Mouse (Mus musculus) hindbrain, embryonic 13.5 days (tissue): ENCODE results near the gene Ranbp9. TPM values are rescaled to one million over a fixed set of nuclear protein-coding genes. Genes with fewer than 3 reads are reported as not detected.

Source experiments
- ATAC-seq: fragments of 200-750 bp; cut with Nextera tagmentation; 2 replicates; pipeline ENCODE4 v1.8.0; 2017; ENCODE audit warnings: moderate TSS enrichment; ENCODE audit not compliant: low FRiP score
- H3K27ac ChIP-seq: fragments of 300-500 bp; sonication (generic); 2 replicates; pipeline ENCODE4 v1.5.1; 2015; ENCODE audit warnings: inconsistent platforms, mild to moderate bottlenecking, moderate library complexity
- H3K27me3 ChIP-seq: fragments of 300-500 bp; sonication (generic); 2 replicates; pipeline ENCODE4 v1.6.1; 2015; ENCODE audit warnings: mild to moderate bottlenecking, inconsistent platforms
- H3K36me3 ChIP-seq: fragments of 300-500 bp; sonication (generic); 2 replicates; pipeline ENCODE4 v1.6.1; 2015; ENCODE audit warnings: mild to moderate bottlenecking, inconsistent platforms
- H3K4me1 ChIP-seq: fragments of 300-500 bp; sonication (generic); replicated peaks from 2 replicates; pipeline ENCODE4 v1.6.1; 2015; ENCODE audit warnings: inconsistent platforms
- H3K4me2 ChIP-seq: fragments of 300-500 bp; sonication (generic); 2 replicates; pipeline ENCODE4 v1.6.1; 2015; ENCODE audit warnings: inconsistent platforms, mild to moderate bottlenecking, moderate library complexity
- H3K4me3 ChIP-seq: fragments of 300-500 bp; sonication (generic); 2 replicates; pipeline ENCODE4 v1.5.1; 2015; ENCODE audit warnings: mild to moderate bottlenecking, inconsistent platforms
- H3K9ac ChIP-seq: fragments of 300-500 bp; sonication (generic); 2 replicates; pipeline ENCODE4 v1.6.1; 2015; ENCODE audit warnings: mild to moderate bottlenecking, inconsistent platforms
- H3K9me3 ChIP-seq: fragments of 300-500 bp; sonication (generic); 2 replicates; pipeline ENCODE4 v1.6.1; 2016; ENCODE audit warnings: inconsistent platforms
- WGBS: fragments of 180-500 bp; shearing (Covaris S2); methylation state at CpG from one replicate; pipeline ENCODE4 v1.1.7; 2015; 5-methylcytosine and 5-hydroxymethylcytosine counted together
- polyA plus RNA-seq: library from polyadenylated mRNA; unstranded; fragments of >200 nt; fragmentation: Nextera tagmentation; extraction: Ambion mirVana; gene quantifications from 2 replicates; pipeline ENCODE4 v1.2.1, GENCODE M21; 2015

Ranbp9 gene
- polyA plus RNA-seq, 1 experiment from 2014 or later = 12.9 TPM

DNA sequence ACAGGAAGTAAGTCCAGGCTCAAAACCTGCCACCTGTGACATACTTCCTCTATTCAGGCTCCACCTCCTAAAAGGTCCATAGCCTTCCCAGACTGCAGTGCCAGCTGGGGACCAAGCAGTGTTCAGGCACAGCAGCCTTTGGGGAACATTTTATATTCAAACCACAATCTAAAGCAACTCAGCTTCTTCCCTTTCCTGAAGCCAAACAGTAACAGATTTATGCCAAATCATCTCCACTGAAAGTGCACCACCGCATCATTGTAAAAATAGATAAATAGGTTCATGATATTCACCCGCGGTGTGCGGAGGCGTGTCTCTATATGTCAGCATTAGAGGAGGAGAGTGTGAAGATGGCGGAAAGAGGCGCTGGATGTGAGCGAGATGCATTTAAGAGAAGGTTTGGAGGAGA lies 33.9 kb upstream of the Ranbp9 start:
- Histone ChIP-seq H3K4me3 (no peak overlapping the region), H3K27me3 (no peaks in the 10 kb centered on the region), H3K9ac (no peak overlapping the region), H3K9me3 (no peaks in the 10 kb centered on the region), H3K36me3 (no peaks in the 10 kb centered on the region), H3K27ac (no peak overlapping the region), H3K4me2 (no peak overlapping the region), H3K4me1 (peaks cover 14% of the 10 kb centered on the region)
- no peak for ATAC-seq
- 80% methylated on average over 8 of the region's 8 CpGs for WGBS

GRCm38 (mm10) chr13:43512736-43513135 lies 31.7 kb upstream of the Ranbp9 start:
- H3K36me3 ChIP-seq = no peaks in the 10 kb centered on the region
- H3K4me2 ChIP-seq = no peak overlapping the region
- H3K4me1 ChIP-seq = peaks cover 14% of the 10 kb centered on the region
- no peaks in the 10 kb centered on the region for H3K9me3 ChIP-seq
- no peak overlapping the region for H3K9ac ChIP-seq
- H3K4me3 ChIP-seq = no peak overlapping the region
- H3K27me3 ChIP-seq = no peaks in the 10 kb centered on the region
- WGBS = 88% methylated on average over 3 of the region's 3 CpGs
- H3K27ac ChIP-seq = no peak overlapping the region
- no peak for ATAC-seq

DNA sequence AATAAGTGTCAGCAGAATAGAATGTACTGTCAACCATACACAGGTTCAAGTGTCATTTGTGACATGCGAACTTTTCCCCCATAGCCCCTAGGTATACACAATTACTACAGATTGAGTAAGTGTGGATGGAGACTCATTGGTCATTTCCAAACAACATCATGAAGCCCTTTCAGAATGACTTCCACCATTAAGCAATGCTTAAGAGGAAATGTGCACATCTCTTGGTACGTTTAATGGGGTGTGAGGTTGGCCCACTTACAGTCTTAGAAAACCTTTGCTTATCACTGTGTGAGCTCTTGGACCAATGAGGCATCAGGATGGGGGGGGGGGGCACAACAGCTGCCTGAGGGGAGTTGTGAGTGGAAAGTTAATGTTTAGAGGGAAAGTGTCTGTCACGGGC lies 24.7 kb upstream of the Ranbp9 start:
- H3K9ac ChIP-seq = no peak overlapping the region
- H3K27me3 ChIP-seq = no peaks in the 10 kb centered on the region
- H3K4me1 ChIP-seq = peaks cover 19% of the 10 kb centered on the region
- no peaks in the 10 kb centered on the region for H3K36me3 ChIP-seq
- WGBS = 93% methylated on average over 3 of the region's 3 CpGs
- no peak overlapping the region for H3K4me3 ChIP-seq
- H3K27ac ChIP-seq = no peak overlapping the region
- no peak overlapping the region for H3K4me2 ChIP-seq
- ATAC-seq = no peak
- H3K9me3 ChIP-seq = no peaks in the 10 kb centered on the region

DNA sequence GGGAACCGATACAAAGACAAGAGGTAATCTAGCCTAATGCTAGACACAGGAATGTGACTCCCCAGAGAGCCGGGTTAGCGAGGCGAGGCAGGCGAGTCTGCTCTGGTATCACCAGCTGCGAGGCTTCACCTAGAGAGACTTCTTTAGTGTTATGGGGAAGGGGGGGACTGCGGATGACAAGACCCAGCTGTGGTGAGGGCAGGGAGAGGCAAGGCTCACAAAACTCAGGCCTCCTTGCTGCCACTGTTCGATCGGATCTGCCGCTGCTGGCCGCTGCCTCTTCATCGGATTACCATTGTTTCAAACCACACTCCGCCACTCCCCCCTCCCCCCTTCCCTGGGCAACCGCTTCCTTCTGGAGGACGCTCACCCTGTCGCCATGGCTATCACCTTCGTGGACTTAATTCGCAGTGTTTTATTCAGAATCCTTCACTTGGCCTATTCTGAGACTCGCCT lies 22.3 kb upstream of the Ranbp9 start:
- peak overlapping the region; percentile 24 for H3K4me3 ChIP-seq
- peak; percentile 81 for ATAC-seq
- peak overlapping the region; percentile 55 for H3K4me2 ChIP-seq
- H3K27me3 ChIP-seq = no peaks in the 10 kb centered on the region
- H3K36me3 ChIP-seq = no peaks in the 10 kb centered on the region
- H3K27ac ChIP-seq = peak overlapping the region; percentile 87
- H3K4me1 ChIP-seq = peaks cover 16% of the 10 kb centered on the region
- no peaks in the 10 kb centered on the region for H3K9me3 ChIP-seq
- WGBS = 1% methylated on average over 19 of the region's 19 CpGs
- H3K9ac ChIP-seq = peak overlapping the region; percentile 62

DNA sequence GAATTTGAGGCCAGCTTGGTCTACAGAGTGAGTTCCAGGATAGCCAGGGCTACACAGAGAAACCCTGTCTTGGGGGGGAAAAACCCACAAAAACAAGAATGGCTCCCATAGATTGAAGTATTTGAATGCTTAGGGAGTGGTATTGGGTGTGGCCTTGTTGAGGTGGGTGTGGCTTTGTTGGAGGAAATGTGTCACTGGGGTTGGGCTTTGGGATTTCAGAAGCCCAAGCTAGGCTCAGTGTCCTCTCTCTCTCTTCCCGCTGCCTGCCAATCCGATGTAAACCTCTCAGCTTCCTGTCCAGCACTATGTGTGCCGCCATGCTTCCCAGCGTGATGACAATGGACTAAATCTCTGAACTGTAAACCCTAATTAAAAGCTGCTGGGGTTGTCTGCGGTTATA lies 20.5 kb upstream of the Ranbp9 start:
- Histone ChIP-seq H3K27ac (no peak overlapping the region), H3K4me2 (no peak overlapping the region), H3K4me1 (peaks cover 16% of the 10 kb centered on the region), H3K4me3 (no peak overlapping the region), H3K9me3 (no peaks in the 10 kb centered on the region), H3K36me3 (no peaks in the 10 kb centered on the region), H3K9ac (no peak overlapping the region), H3K27me3 (no peaks in the 10 kb centered on the region)
- 82% methylated on average over 5 of the region's 5 CpGs for WGBS
- no peak for ATAC-seq

DNA sequence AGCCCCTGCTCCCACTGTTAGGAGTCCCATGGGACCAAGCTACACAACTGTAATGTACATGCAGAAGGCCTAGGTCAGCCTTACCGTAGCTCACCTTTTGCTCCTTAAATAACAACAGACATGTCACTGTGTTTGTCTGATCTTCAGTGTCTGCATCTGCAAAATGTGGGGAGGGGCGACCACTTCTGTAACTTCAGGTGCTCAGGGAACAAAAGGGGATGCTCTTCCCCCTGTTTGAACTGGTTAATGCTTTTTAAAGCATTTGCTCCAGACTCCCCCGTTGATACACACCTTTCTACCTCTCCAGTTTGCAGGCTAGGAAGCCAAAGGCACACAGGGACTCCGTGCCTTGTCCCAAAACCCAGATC lies 19.4 kb upstream of the Ranbp9 start:
- no peak for ATAC-seq
- no peak overlapping the region for H3K4me3 ChIP-seq
- no peaks in the 10 kb centered on the region for H3K36me3 ChIP-seq
- no peak overlapping the region for H3K27ac ChIP-seq
- no peak overlapping the region for H3K4me2 ChIP-seq
- 94% methylated on average over 4 of the region's 4 CpGs for WGBS
- no peak overlapping the region for H3K9ac ChIP-seq
- no peaks in the 10 kb centered on the region for H3K9me3 ChIP-seq
- H3K27me3 ChIP-seq = no peaks in the 10 kb centered on the region
- H3K4me1 ChIP-seq = peaks cover 16% of the 10 kb centered on the region

GRCm38 (mm10) chr13:43499731-43500482 lies 18.8 kb upstream of the Ranbp9 start:
- Histone ChIP-seq H3K9me3 (no peaks in the 10 kb centered on the region), H3K9ac (no peak overlapping the region), H3K36me3 (no peaks in the 10 kb centered on the region), H3K27ac (no peak overlapping the region), H3K4me3 (no peak overlapping the region), H3K27me3 (no peaks in the 10 kb centered on the region), H3K4me2 (no peak overlapping the region), H3K4me1 (peaks cover 16% of the 10 kb centered on the region)
- 71% methylated on average over 7 of the region's 7 CpGs for WGBS
- ATAC-seq = no peak

GRCm38 (mm10) chr13:43498849-43499248 lies 17.8 kb upstream of the Ranbp9 start:
- Histone ChIP-seq H3K4me2 (no peak overlapping the region), H3K4me1 (peaks cover 10% of the 10 kb centered on the region), H3K27ac (peak overlapping the region; percentile 37; the same call in 1 of the 2 replicates), H3K27me3 (no peaks in the 10 kb centered on the region), H3K9me3 (no peaks in the 10 kb centered on the region), H3K36me3 (no peaks in the 10 kb centered on the region), H3K4me3 (no peak overlapping the region), H3K9ac (no peak overlapping the region)
- WGBS = 58% methylated on average over 14 of the region's 14 CpGs
- 0 out of 2 replicates have a peak, but pooled peaks have one; percentile 21 for ATAC-seq

DNA sequence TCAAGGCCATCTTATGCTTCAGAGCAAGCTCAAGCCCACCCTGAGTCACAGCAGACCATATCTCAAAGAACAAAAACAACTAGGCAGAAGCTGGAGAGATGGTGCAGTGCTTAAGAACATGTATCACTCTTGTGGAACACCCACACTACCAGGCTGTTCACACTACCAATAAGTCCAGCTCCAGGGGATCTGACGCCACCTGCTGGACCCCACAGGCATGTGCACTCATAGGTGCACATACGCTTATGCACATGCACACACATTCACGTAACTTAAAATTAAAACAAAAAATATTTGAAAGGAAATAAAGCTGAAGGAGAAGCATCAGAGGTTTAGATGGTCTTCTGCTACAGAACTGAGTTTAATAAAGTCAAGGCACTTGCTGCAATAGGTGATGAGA lies 16.7 kb upstream of the Ranbp9 start:
- no peak overlapping the region for H3K4me2 ChIP-seq
- ATAC-seq = no peak

DNA sequence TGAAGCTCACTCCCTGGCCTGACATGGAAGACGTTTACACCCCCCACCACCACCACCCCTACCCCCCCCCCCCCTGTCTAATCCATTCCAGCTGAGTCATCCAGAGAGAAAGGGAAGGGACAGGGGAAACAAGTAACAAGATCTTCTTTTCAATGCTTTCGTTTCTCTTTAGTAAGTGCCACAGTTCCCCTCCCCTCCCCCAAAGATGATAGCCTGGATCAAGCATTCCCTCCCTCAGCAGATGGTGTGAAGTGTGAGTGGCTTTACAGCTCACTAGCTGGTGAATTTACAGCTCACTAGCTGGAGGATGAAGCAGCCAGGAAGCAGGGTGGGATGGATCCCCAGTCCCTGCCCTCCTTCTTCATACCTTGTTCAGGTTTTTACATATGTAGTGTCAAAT lies 15.6 kb upstream of the Ranbp9 start:
- no peaks in the 10 kb centered on the region for H3K9me3 ChIP-seq
- H3K27ac ChIP-seq = no peak overlapping the region
- no peak overlapping the region for H3K4me3 ChIP-seq
- ATAC-seq = no peak
- no peak overlapping the region for H3K4me2 ChIP-seq
- H3K4me1 ChIP-seq = peaks cover 11% of the 10 kb centered on the region
- H3K27me3 ChIP-seq = no peaks in the 10 kb centered on the region
- 20% methylated on average over 2 of the region's 2 CpGs for WGBS
- H3K9ac ChIP-seq = no peak overlapping the region
- no peaks in the 10 kb centered on the region for H3K36me3 ChIP-seq

More for the DNA sequence above, 16.7 kb upstream of the Ranbp9 start:
- peaks cover 8% of the 10 kb centered on the region for H3K4me1 ChIP-seq
- no peak overlapping the region for H3K9ac ChIP-seq
- H3K27ac ChIP-seq = no peak overlapping the region
- 95% methylated on average over 3 of the region's 3 CpGs for WGBS
- no peaks in the 10 kb centered on the region for H3K36me3 ChIP-seq
- H3K27me3 ChIP-seq = no peaks in the 10 kb centered on the region
- no peak overlapping the region for H3K4me3 ChIP-seq
- H3K9me3 ChIP-seq = no peaks in the 10 kb centered on the region

- Histone ChIP-seq H3K36me3 (no peaks in the 10 kb centered on the region), H3K4me3 (no peak overlapping the region), H3K4me1 (peaks cover 11% of the 10 kb centered on the region), H3K4me2 (no peak overlapping the region), H3K9ac (no peak overlapping the region), H3K9me3 (no peaks in the 10 kb centered on the region), H3K27me3 (no peaks in the 10 kb centered on the region), H3K27ac (no peak overlapping the region)
- WGBS = 92% methylated on average over 7 of the region's 7 CpGs
- ATAC-seq = no peak
Measured at GRCm38 (mm10) chr13:43495645-43496044, 14.6 kb upstream of the Ranbp9 start.

- WGBS = 95% methylated on average over 7 of the region's 7 CpGs
- ATAC-seq = no peak
- peak overlapping the region; percentile 67; the same call in 1 of the 2 replicates for H3K27ac ChIP-seq
Measured at GRCm38 (mm10) chr13:43493725-43494124, 12.6 kb upstream of the Ranbp9 start.

GRCm38 (mm10) chr13:43493058-43493481 lies 12.0 kb upstream of the Ranbp9 start:
- Histone ChIP-seq H3K27ac (peak overlapping the region; percentile 67), H3K9ac (no peak overlapping the region), H3K27me3 (no peaks in the 10 kb centered on the region), H3K4me1 (peaks cover 11% of the 10 kb centered on the region), H3K9me3 (no peaks in the 10 kb centered on the region), H3K36me3 (no peaks in the 10 kb centered on the region), H3K4me3 (no peak overlapping the region), H3K4me2 (no peak overlapping the region)
- 61% methylated on average over 11 of the region's 11 CpGs for WGBS
- ATAC-seq = 0 out of 2 replicates have a peak, but pooled peaks have one; percentile 39

More at GRCm38 (mm10) chr13:43493725-43494124, 12.6 kb upstream of the Ranbp9 start:
- Histone ChIP-seq H3K4me2 (no peak overlapping the region), H3K9me3 (no peaks in the 10 kb centered on the region), H3K36me3 (no peaks in the 10 kb centered on the region), H3K4me1 (peaks cover 11% of the 10 kb centered on the region), H3K9ac (no peak overlapping the region), H3K27me3 (no peaks in the 10 kb centered on the region), H3K4me3 (no peak overlapping the region)
